Mouse (Mus musculus): ENCODE measurements at regions not wholly inside any gene's neighbourhood (a gene's known extent, or its start where the extent isn't known, plus 50 kb on each side); places are given as distances from the start of the nearest gene placed in this dataset.

GRCm38 (mm10) chr11:92405818-92406217, 692.0 kb upstream of the Car10 start:
- no peak overlapping the region for H3K27ac ChIP-seq (ENCODE audit: low read depth, low read length)
- DNase-seq (ENCODE audit: low spot score) (peak; percentile 29), ATAC-seq (ENCODE audit: low FRiP score) (no peak)
- no peaks in the 10 kb centered on the region for H3K36me3 ChIP-seq (ENCODE audit: insufficient read depth, low read length)
- no peak overlapping the region for H3K4me2 ChIP-seq (ENCODE audit: low read depth, low read length, poor library complexity, severe bottlenecking)
- WGBS: 18% methylated on average over 4 of the region's 4 CpGs
- H3K9me3 ChIP-seq (ENCODE audit: low read length): no peaks in the 10 kb centered on the region
- no peaks in the 10 kb centered on the region for H3K4me1 ChIP-seq (ENCODE audit: insufficient read depth, low read length)
- H3K9ac ChIP-seq (replicated peaks; ENCODE audit: low read length, poor library complexity, severe bottlenecking): no peak overlapping the region
- TF ChIP-seq CTCF (IDR thresholded peaks at IDR 0.05): peak; percentile 65
- H3K4me3 ChIP-seq (ENCODE audit: low read depth, low read length): no peak overlapping the region
- no peaks in the 10 kb centered on the region for H3K27me3 ChIP-seq (ENCODE audit: insufficient read depth, low read length)

GRCm38 (mm10) chr11:92451372-92451771, 646.5 kb upstream of the Car10 start:
- Histone ChIP-seq H3K9ac (replicated peaks; ENCODE audit: low read length, poor library complexity, severe bottlenecking) (no peak overlapping the region), H3K27me3 (ENCODE audit: insufficient read depth, low read length) (no peaks in the 10 kb centered on the region), H3K9me3 (ENCODE audit: low read length) (no peaks in the 10 kb centered on the region), H3K27ac (ENCODE audit: low read depth, low read length) (no peak overlapping the region), H3K36me3 (ENCODE audit: insufficient read depth, low read length) (no peaks in the 10 kb centered on the region), H3K4me3 (ENCODE audit: low read depth, low read length) (no peak overlapping the region), H3K4me2 (ENCODE audit: low read depth, low read length, poor library complexity, severe bottlenecking) (no peak overlapping the region), H3K4me1 (ENCODE audit: insufficient read depth, low read length) (no peaks in the 10 kb centered on the region)
- DNase-seq (ENCODE audit: low spot score) (no peak), ATAC-seq (ENCODE audit: low FRiP score) (no peak)
- TF ChIP-seq CTCF (IDR thresholded peaks at IDR 0.05): no peak
- WGBS: 50% methylated on average over 2 of the region's 2 CpGs

- Histone ChIP-seq H3K4me3 (ENCODE audit: low read depth, low read length) (no peak overlapping the region), H3K27me3 (ENCODE audit: insufficient read depth, low read length) (no peaks in the 10 kb centered on the region), H3K4me1 (ENCODE audit: insufficient read depth, low read length) (no peaks in the 10 kb centered on the region), H3K9me3 (ENCODE audit: low read length) (no peaks in the 10 kb centered on the region), H3K4me2 (ENCODE audit: low read depth, low read length, poor library complexity, severe bottlenecking) (no peak overlapping the region), H3K36me3 (ENCODE audit: insufficient read depth, low read length) (no peaks in the 10 kb centered on the region), H3K9ac (replicated peaks; ENCODE audit: low read length, poor library complexity, severe bottlenecking) (no peak overlapping the region), H3K27ac (ENCODE audit: low read depth, low read length) (no peak overlapping the region)
- ATAC-seq (ENCODE audit: low FRiP score): no peak
- no peak for TF ChIP-seq CTCF (IDR thresholded peaks at IDR 0.05)
- 91% methylated on average over 2 of the region's 2 CpGs for WGBS
- DNase-seq (ENCODE audit: low spot score): no peak
Measured at GRCm38 (mm10) chr11:92495291-92495690, 602.5 kb upstream of the Car10 start.

Measured in midbrain, postnatal 0 days (tissue).